Mouse (Mus musculus) olfactory bulb, adult 2 months (tissue): Measurements from ENCODE around the gene Cep170b.

ENCODE experiments used
- CTCF ChIP-seq: fragments of 200-500 bp; IDR thresholded peaks from 2 replicates; pipeline ENCODE4 v1.5.1; 2012; ENCODE audit warnings: low read depth, mild to moderate bottlenecking, low read length, moderate library complexity; ENCODE audit not compliant: insufficient read depth
- POLR2A ChIP-seq: fragments of 200-500 bp; IDR thresholded peaks from 2 replicates; pipeline ENCODE4 v1.6.1; 2012; ENCODE audit warnings: mild to moderate bottlenecking, low read depth, low read length, moderate library complexity; ENCODE audit not compliant: insufficient read depth

GRCm38 (mm10) chr12:112673576-112674091 lies 46.6 kb upstream of the Cep170b start:
- TF ChIP-seq CTCF (no peak), POLR2A (no peak)
